Mouse (Mus musculus): Measurements from ENCODE around the gene Ctdsp2. TPM values are rescaled to one million over a fixed set of nuclear protein-coding genes. Genes with fewer than 3 reads are reported as not detected.

Gene Ctdsp2
- total RNA-seq (2021), result 100 to 1,000 TPM; 106 to 116 TPM
- long read RNA-seq, experiment 1, full-length matches to known transcripts, result 19 of 29 reads
- long read RNA-seq, experiment 1, partial matches to known transcripts, result 1 of 29 reads
- long read RNA-seq, experiment 1, other reads (novel, unspliced or antisense), result 9 of 29 reads
- long read RNA-seq, experiment 2, full-length matches to known transcripts, result 22 of 35 reads
- long read RNA-seq, experiment 2, partial matches to known transcripts, result 1 of 35 reads
- long read RNA-seq, experiment 2, other reads (novel, unspliced or antisense), result 12 of 35 reads

DNA sequence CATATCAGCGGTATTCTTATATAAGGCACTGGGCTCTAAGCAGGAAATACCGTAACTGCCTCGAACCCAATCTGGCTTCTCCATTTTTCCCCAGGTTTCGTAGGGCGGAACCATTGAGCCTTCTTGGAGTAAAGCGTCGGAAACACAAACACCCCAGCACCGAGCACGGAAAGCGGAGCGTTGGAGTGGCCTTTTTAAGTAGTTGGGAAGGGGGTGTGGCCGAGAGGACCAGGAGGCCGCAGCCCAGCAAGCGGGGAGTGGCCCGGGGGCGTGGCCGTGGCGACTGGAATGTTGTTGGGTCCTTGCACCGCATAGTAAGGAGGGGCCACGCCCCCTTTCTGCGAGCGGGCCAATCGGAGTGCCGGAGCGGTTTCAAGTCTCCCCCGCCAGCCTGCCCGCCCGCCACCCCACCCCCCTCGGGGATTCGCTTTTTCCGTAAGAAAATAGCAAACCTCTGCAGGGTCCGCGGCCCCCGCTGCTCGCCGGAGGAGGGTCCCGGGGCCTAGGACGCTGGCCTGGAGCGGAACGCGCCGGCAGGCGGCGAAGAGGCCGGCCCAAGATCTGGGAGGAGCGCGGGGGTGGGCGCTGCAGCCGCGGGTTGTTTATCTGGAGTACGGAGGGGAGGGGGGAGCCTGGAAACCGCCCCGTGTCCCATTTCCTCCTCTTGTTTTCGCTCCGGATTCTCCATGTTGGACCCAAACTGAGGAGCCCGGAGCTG is at the start of gene Ctdsp2:
Gene Ctdsp2, plus strand, starts transcription at position 441 of the 718 bp plus-strand sequence.
- Histone ChIP-seq H3K27ac (peak within 1 kb of the TSS; percentile 100), H3K4me3 (peak within 1 kb of the TSS; percentile 93)
- peak; percentile 46 for TF ChIP-seq CTCF (conservative IDR thresholded peaks at IDR 0.05)
- DNase-seq (ENCODE audit: low spot score in 2 of 2), result peak; percentile 99

DNA sequence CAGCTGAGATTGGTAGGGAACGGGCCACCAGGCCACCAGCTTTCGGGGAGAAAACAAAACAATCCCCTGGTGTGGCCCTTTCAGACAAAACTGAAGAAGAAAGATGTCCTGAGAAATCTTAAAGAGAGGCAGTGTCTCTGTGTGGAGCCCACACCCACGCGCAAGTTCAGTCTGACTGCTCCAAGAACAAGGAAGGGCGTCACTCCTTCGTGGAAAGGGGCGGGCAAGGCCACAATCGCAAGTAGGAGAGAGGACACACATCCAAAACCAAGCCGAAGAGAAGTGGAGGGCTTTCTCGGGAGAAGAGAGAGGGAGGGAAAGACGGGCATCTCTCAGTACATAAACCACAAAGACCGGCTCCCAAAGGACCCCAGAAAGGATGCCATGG is 49.7 kb upstream of the Ctdsp2 start:
- no peak for DNase-seq (ENCODE audit: low spot score in 2 of 2)
- peak overlapping the region; percentile 69 for H3K4me3 ChIP-seq
- H3K27ac ChIP-seq, result peak overlapping the region; percentile 100
- no peak for TF ChIP-seq CTCF (conservative IDR thresholded peaks at IDR 0.05)

DNA sequence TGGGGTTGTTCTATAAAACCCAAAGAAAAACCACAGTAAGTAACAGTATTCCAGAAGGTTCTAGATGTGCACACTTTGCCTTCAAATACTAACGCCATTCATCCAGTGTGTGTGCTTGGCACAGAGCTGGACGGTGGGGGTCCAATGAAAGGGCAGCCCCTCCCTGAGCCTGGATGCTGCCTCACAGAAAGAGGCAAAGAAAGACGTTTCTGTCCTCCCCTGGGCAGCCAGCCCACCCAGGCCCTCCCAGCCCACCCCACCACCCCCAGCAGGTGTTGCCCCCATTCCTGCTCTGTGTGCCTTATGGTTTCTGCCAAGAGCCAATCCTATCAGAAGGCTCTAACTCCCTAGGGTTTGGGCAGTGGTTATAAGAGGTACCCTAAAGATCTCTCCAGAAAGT is 49.0 kb upstream of the Ctdsp2 start:
- DNase-seq (ENCODE audit: low spot score in 2 of 2), result no peak
- no peak overlapping the region for H3K4me3 ChIP-seq
- H3K27ac ChIP-seq, result peak overlapping the region; percentile 100
- TF ChIP-seq CTCF (conservative IDR thresholded peaks at IDR 0.05), result no peak

DNA sequence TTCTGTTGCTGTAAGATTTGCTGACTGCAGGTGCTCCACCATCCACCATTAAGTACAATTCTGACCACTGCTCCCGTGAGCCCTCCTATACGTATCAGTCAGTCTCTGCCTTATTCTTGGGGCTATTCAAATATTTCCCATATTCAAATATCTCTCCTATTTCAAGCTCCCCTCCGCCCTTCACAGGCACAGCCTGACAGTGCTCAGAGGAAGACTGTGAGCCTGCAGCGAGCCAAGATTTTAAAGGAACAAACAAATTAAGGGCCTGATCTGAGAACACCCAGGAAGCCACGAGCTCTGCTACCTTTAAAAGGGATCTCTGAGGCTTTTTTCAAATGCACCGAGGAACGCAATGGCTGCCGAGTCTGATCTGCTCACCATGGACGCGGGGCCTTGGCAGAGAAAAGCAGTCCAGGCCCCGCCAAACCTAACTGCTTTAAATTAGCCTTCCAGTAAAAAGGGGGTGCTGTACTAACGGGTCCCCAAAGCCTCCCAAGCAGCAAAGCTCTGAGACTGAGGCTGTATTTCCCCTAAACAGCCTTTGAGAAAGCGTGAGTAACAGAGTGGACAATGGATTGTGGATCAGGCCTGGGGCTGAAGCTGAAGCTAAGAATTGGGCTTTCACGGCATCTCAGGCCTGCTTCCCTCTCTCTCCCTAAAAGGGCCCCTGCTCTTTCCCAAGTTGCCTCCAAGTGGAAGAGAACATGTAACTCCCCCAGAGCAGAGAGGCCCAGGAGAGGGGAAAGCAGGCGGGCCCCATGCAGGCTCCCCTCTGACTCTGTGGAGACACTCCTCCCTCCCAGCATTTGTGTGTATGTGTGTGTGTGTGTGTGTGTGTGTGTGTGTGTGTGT is 48.0 kb upstream of the Ctdsp2 start:
- H3K27ac ChIP-seq, result peak overlapping the region; percentile 100
- H3K4me3 ChIP-seq, result no peak overlapping the region
- no peak for TF ChIP-seq CTCF (conservative IDR thresholded peaks at IDR 0.05)
- no peak for DNase-seq (ENCODE audit: low spot score in 2 of 2)

DNA sequence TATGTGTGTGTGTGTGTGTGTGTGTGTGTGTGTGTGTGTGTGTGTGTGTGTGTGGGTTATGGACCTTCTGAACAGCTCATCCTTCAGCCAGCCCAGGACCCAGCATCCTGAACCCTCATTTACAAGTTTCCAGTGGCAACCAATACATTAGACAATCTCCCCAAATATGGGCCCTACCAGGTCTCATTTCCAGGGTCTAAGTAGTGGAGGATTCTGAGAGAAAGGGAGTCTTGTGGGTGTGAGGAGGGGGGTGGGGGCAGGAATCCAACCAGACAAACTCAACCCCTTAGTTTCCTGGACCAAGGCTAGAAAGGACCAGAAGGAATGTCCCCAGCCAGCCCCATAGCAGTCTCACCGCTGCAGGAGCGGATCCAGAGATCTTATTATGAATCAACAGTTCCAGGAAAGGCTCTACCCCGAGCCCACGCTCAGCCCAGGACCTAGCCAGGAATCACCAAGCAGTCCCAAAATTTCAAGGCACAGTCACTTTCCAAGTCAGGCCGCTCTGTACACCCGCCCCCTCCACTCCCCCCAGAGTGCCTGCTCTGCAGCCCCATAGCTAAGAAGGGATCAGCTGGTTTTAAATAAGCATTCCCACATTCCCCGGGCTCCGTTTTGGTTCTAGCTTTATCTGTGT is 47.3 kb upstream of the Ctdsp2 start:
- no peak for TF ChIP-seq CTCF (conservative IDR thresholded peaks at IDR 0.05)
- DNase-seq (ENCODE audit: low spot score in 2 of 2), result no peak
- Histone ChIP-seq H3K4me3 (no peak overlapping the region), H3K27ac (peak overlapping the region; percentile 84)

DNA sequence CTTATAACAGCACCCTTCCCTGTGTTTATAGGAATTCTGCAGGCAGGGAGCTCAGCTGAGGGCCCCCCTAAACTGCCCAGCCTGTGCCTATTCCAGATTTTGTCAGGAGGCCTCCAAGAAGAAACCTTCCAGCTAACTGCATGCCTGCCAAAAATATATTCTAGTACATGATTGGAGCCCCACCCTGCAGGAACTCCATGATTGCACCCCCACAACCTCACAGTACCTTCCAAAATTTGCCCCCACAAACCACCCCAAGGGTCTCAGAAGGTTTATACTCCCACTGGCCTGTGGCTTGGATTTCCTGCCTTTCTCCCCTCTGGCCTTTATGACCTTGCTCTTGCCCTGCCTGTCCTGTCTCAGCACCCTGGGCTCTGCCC is 46.8 kb upstream of the Ctdsp2 start:
- no peak for DNase-seq (ENCODE audit: low spot score in 2 of 2)
- peak overlapping the region; percentile 84 for H3K27ac ChIP-seq
- no peak for TF ChIP-seq CTCF (conservative IDR thresholded peaks at IDR 0.05)
- H3K4me3 ChIP-seq, result no peak overlapping the region

DNA sequence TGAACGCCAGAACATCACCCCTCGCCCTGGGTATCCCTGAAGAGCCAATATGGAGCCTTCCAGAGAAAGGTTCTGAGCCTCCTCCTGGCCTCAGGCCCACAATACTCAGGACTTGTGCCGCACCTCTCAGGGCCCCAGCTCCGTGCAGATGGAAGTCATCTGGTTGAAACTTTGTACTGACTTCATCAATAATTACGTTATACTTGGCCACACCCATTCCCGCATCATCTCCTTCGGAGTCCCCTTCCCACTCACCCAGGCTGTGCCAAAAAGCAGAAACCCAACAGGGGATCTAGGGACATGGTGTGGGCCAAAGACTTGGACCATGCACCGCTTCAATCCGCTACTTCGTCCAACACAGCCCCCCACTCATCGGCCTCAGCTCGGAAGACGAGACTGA is 44.0 kb upstream of the Ctdsp2 start:
- Histone ChIP-seq H3K27ac (peak overlapping the region; percentile 97), H3K4me3 (no peak overlapping the region)
- no peak for DNase-seq (ENCODE audit: low spot score in 2 of 2)
- TF ChIP-seq CTCF (conservative IDR thresholded peaks at IDR 0.05), result no peak

DNA sequence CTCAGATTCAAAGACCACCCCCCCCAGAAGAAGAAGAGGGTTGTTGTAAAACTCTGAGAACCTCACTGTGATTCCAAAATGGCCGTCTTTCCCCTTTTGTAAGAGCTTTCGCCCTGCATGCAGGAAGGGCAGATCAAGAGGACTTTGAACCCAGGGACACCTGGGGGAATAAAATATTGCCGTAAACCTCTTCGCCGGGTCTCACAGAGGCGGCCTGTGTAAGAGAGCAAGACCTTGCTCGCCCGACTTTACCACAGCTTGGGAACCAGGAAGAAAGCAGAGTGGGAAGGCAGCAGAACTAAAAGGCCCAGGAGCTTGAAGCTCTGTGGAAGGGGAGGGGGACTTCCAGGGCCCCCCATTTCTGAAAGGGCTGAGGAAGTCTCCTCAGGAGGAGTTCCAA is 43.4 kb upstream of the Ctdsp2 start:
- Histone ChIP-seq H3K27ac (peak overlapping the region; percentile 97), H3K4me3 (no peak overlapping the region)
- no peak for TF ChIP-seq CTCF (conservative IDR thresholded peaks at IDR 0.05)
- DNase-seq (ENCODE audit: low spot score in 2 of 2), result no peak

DNA sequence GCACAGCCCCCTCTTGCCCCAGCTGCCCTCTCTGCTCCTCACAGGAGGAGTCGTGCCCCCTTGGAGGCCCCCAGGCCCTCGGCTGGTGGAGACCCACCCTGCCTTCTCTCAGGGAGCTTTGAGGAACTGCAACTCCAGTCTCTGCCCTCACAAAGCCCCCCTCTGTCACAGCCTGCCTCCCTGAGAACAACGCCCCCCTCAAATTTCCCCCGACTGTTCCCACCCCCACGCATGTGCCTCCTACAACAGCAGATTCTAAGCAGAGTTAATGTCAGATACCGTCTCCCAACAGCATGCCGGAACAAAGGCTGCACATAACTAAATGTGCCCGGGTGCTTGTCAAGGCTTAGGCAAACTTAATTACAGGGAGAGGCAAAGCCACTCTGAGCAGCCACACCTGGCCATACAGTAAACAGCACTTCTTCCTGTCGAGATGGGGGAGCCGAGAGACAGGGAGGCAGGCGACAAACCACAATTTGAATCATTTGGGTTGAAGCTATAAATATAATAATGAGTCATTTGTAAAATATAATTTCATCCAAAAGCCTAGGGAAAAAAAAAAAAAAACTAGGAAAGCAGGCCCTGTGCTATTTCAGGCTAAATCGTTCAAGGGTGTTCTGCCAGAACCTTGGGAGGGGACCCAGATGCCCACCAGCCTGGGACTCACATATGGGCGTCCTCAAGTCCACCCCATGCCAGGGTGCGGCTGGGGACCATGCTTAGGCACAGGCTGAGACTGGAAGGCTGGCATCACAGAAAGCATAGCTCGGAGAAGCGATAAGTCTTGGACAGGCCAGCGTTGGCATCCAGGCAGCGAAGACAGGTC is 42.7 kb upstream of the Ctdsp2 start:
- Histone ChIP-seq H3K4me3 (no peak overlapping the region), H3K27ac (peak overlapping the region; percentile 97)
- no peak for TF ChIP-seq CTCF (conservative IDR thresholded peaks at IDR 0.05)
- peak; percentile 69 to 70 for DNase-seq (ENCODE audit: low spot score in 2 of 2)

DNA sequence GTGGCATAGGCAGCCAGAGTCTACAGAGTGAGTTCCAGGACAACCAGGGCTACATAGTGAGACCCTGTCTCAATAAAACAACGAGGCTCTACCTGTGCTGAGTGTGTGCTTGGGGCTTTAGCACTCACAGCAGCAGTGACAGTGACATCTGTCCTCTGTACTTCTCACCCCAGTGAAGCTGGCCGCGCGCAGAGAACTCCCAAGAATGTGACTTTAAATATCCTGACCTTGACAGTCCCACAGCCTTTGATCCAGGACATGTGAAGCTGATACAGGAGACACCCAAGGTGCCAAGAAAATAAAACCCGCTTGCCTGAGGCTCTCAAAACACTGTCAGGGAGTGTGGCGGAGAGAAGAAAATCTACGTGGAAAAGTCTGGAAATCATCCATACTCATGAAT is 37.6 kb upstream of the Ctdsp2 start:
- Histone ChIP-seq H3K27ac (no peak overlapping the region), H3K4me3 (no peak overlapping the region)
- TF ChIP-seq CTCF (conservative IDR thresholded peaks at IDR 0.05), result no peak
- no peak for DNase-seq (ENCODE audit: low spot score in 2 of 2)

DNA sequence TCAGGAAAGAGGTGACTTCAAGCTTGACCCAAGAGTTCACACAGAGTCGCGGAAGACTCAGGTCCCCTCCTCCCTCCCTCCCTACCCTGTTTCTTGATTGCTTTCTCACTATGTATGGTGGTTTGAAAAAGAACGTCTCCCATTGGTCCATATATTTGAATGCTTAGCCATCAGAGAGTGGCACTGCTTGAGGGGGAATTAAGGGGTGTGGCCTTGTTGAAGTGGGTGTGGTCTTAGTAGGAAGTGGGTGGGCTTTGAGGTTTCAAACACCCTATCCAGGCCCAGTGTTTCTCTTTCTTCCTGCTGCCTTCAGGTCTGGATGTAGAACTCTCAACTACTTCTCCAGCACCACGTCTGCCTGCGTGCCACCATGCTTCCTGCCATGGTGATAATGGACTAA is 33.0 kb upstream of the Ctdsp2 start:
- Histone ChIP-seq H3K4me3 (no peak overlapping the region), H3K27ac (no peak overlapping the region)
- no peak for DNase-seq (ENCODE audit: low spot score in 2 of 2)
- no peak for TF ChIP-seq CTCF (conservative IDR thresholded peaks at IDR 0.05)

DNA sequence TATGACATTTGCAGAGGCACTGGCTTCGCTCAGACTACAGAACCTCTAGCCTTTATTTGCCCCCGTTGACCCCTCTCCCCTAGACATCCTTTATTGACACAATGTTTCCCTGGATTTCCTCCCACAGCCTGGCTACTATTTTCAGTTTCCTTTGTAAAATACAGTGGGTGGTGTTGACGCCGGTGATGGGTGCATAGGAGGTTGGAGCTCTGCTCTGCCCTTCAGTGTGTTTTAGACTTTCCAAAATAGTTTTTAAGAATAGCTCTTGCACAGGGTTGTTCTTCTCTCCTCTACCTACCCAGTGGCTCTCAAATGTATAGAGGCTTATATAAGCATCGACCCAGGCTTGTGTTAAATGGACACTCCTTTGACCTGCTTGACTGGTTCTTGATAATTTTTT is 28.7 kb upstream of the Ctdsp2 start:
- H3K4me3 ChIP-seq, result no peak overlapping the region
- TF ChIP-seq CTCF (conservative IDR thresholded peaks at IDR 0.05), result no peak
- no peak overlapping the region for H3K27ac ChIP-seq
- DNase-seq (ENCODE audit: low spot score in 2 of 2), result no peak

All from layer of hippocampus, adult 2 months (tissue).